Mouse (Mus musculus): ENCODE measurements around the gene Gm3250.
"Not testable (repeated sequence)": the region's sequence is repeated elsewhere in the genome, so short reads cannot be mapped to it uniquely, and the experiment has no call there.

Gene Gm3250

GRCm38 (mm10) chr10:77782442-77782841, at the start of gene Gm3250:
Gene Gm3250 (minus strand): TSS chr10:77782542.
- not testable (repeated sequence) for DNase-seq

DNA sequence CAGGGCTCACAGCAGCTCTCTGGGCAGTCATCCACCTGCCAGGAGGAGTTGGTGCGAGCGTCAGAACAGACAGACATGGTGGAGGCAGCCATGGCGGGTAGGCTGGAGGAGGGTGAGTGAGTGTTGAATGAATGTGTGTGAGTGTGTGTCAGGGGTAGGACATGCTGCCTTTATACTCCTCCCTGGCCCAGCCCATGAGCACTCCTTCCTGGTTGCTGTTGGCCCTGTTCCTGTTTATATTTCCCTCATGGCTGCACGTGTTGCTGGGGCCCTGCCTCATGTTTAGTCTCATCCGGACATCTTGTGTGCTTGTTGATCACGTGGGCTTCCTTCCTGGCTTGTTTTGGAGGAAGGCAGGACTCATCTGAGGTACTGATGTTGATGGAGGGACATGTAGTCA, 44.6 kb upstream of the Gm3250 start, which contains the start of gene Krtap10-4:
TSS of gene Krtap10-4 (minus strand) at position 145 of the 400 bp plus-strand sequence.
- no peak for DNase-seq

- no peak for DNase-seq
Measured at GRCm38 (mm10) chr10:77819203-77819602, 36.9 kb upstream of the Gm3250 start.

DNA sequence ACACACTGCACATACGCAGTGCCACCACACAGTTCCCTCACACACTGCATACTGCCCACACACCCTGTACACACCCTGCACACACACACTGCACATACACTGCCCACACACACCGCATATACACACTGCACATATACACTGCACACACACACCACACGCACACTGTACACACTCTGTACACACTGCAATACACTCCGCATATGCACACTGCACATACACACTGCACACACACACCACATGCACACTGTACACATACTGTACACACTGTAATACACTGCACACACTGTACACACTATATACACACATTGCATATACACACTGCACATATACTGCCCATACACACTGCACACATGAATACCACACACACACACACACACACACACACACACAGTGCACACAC, 36.2 kb upstream of the Gm3250 start:
- DNase-seq: no peak

GRCm38 (mm10) chr10:77815514-77815913, 33.2 kb upstream of the Gm3250 start:
- DNase-seq: peak; percentile 64 to 65

DNA sequence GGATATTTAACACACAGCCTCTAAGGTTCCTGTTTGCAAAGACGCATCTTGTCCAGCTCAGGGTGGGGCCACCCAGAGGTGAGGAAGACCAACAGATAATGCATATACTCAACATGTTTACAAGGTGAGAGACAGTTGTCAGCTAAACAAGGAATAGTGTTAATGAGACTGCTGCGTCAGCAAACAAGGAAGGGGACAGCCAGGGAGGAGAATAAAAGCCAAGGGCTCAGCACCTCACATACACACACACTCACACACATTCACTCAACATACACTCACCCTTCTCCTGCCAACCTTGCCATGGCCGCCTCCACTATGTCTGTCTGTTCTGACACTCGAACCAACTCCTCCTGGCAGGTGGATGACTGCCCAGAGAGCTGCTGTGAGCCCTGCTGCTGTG, 32.0 kb upstream of the Gm3250 start, which contains the start of gene Gm2696:
TSS of gene Gm2696 (plus strand) at position 301 of the 400 bp plus-strand sequence.
- no peak for DNase-seq

DNA sequence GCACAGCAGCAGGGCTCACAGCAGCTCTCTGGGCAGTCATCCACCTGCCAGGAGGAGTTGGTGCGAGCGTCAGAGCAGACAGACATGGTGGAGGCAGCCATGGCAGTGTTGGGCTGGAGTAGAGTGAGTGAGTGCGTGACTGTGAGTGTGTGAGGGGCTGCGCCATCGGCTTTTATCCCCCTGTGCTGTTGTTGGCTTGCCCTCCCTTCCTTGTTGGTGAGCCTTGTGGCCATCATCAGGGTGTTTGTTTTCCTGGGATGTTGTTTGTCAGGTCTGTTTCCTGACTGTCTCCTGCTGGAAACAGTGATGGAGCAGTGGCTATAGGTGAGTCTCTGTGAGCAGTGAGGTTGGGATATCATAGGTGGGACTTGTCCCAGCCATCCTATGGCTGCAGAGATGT, 29.4 kb upstream of the Gm3250 start, which contains the start of gene Gm9507:
TSS of gene Gm9507 (minus strand) at position 101 of the 400 bp plus-strand sequence.
- no peak for DNase-seq

- DNase-seq: no peak
Measured at GRCm38 (mm10) chr10:77804095-77804494, 21.8 kb upstream of the Gm3250 start.

GRCm38 (mm10) chr10:77798921-77799508, 16.7 kb upstream of the Gm3250 start, which contains the start of gene Gm19668:
Gene Gm19668 (minus strand): TSS chr10:77799133.
- no peak for DNase-seq

GRCm38 (mm10) chr10:77798164-77798920, 16.0 kb upstream of the Gm3250 start:
- DNase-seq: not testable (repeated sequence)

DNA sequence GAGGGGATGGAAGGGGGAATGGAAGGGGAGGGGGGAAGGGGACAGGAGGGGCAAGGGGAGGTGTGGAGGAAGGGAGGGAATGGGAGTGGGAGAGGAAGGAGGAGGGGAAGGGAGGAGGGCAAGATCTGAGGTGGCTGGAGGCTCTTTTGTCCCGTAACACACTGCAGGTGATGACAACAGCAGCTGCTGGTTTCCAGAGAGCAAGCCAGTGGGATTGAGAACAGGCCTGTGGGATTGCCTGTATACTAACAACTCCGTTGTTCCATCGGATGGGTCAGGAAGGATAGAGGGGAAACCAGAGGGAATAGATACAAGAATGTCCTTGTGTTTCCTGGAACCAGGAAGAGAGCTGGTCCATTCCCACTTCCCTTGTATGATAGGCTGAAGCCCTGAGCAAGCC, 15.3 kb upstream of the Gm3250 start:
- no peak for DNase-seq

GRCm38 (mm10) chr10:77794976-77795375, 12.6 kb upstream of the Gm3250 start, which contains the start of gene Gm9639:
Gene Gm9639 (minus strand): TSS chr10:77795076.
- DNase-seq: no peak

GRCm38 (mm10) chr10:77788621-77789020, 6.3 kb upstream of the Gm3250 start:
- DNase-seq: no peak

DNA sequence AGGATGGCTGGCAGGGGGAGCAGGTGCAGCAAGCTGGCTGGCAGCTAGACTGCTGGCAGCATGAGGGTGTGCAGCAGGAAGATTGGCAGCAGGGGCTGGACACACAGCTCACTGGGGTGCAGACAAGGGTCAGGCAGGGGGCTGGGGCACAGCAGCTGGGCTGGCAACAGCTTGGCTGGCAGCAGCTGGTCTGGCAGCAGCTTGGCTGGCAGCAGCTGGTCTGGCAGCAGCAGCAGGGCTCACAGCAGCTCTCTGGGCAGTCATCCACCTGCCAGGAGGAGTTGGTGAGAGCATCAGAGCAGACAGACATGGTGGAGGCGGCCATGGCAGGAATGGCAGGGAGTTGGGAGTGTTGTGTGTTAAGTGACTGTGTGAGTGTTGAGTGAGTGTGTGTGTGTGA, 5.5 kb upstream of the Gm3250 start, which contains the start of gene Gm7137:
TSS of gene Gm7137 (minus strand) at position 325 of the 400 bp plus-strand sequence.
- DNase-seq: not testable (repeated sequence)

DNA sequence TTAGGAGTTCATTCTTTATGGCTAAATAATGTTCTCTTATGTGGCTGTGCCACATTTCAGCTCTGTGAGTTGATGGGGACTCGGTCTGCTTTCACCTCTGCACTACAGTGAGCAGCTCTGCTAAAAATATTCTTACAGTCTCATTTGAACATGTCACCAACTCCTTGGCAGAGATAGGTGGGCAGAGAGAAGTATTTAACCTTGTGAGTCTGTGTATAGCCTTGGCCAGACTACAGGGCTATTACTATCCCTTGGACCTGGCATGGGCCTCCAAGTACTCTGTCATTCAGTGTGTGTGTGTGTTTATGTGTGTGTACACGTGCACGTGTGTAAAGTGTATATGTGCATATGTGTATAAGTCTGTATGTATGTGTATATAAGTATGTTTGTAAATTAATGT, 1.1 kb upstream of the Gm3250 start:
- not testable (repeated sequence) for DNase-seq

- DNase-seq: not testable (repeated sequence)
Measured at GRCm38 (mm10) chr10:77776844-77777243, 5.5 kb downstream of the Gm3250 start, which contains the start of gene Gm7138. Gene Gm7138 (minus strand): TSS chr10:77776944.

DNA sequence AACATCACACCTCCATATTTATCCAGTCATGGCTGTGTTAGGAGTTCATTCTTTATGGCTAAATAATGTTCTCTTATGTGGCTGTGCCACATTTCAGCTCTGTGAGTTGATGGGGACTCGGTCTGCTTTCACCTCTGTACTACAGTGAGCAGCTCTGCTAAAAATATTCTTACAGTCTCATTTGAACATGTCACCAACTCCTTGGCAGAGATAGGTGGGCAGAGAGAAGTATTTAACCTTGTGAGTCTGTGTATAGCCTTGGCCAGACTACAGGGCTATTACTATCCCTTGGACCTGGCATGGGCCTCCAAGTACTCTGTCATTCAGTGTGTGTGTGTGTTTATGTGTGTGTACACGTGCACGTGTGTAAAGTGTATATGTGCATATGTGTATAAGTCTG, 10.2 kb downstream of the Gm3250 start:
- not testable (repeated sequence) for DNase-seq

- DNase-seq: not testable (repeated sequence)
Measured at GRCm38 (mm10) chr10:77771225-77771624, 11.1 kb downstream of the Gm3250 start, which contains the start of gene Gm3238. Gene Gm3238 (minus strand): TSS chr10:77771325.

DNA sequence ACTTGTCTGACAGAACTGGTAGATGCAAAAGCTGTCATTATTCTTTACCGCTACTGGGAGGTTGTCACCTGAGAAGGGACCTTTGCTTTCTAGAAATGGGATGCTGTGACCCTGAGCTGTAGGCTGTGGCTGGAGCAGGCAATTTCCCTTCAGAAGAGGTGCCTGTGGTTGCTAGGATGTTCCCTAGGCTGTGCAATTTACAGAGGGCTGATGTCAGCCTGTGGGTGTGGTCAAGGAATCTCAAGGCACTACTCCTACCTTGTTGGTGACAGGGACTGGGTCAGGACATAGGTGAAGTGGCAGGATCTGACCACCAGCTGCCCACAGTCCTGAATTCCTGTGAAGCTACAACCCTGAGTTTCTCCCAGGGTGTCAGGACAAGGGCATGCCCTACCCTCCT, 12.6 kb downstream of the Gm3250 start:
- DNase-seq: no peak

DNA sequence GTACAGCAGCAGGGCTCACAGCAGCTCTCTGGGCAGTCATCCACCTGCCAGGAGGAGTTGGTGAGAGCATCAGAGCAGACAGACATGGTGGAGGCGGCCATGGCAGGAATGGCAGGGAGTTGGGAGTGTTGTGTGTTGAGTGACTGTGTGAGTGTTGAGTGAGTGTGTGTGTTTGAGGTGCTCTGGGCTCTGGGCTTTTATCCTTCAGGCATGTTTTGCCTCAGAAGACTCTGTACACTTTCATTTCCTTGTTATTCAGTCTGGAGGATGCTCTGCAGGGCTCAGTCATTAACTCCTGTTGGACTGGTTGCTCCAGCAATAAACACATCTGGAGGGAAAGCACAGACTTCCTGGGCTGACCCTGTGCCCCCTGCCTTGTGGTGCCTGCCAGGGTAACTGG, 22.8 kb downstream of the Gm3250 start, which contains the start of gene Gm3233:
TSS of gene Gm3233 (minus strand) at position 101 of the 400 bp plus-strand sequence.
- not testable (repeated sequence) for DNase-seq

DNA sequence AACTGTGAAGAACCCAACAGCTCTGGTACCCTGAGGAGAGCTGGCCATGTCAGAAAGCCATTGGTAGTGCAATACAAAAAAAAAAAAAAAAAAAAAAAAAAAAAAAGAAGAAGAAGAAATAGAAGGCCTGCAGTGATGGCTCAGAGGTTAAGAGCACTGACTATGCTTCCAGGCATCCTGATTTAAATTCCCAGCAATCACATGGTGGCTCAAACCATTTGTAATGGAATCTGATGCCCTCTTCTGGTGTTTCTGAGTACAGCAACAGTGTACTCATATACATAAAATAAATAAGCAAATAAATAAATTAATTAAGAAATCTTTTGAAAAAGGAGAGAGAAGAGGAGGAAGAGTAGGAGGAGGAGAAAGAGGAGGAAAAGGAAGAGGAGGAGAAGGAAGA, 28.9 kb downstream of the Gm3250 start:
- no peak for DNase-seq

DNA sequence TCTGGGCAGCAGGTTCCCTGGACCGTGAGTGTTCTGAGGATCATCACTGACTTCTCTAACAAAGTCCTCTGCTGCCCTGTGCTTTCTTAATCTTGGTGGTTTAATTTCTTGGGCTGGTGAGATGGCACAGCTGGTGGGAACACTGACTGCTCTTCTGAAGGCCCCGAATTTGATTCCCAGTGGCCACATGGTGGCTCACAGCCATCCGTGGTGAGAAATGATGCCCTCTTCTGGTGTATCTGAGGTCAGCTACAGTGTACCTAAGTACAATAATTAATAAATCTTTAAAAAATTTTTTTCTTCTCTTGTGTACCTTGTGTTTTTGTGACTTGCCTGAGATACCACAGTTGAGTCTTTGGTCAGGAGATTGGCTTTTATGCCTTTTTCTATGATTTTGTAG, 30.0 kb downstream of the Gm3250 start:
- DNase-seq: not testable (repeated sequence)

- not testable (repeated sequence) for DNase-seq
Measured at GRCm38 (mm10) chr10:77751254-77751653, 31.1 kb downstream of the Gm3250 start, which contains the start of gene Gm9736. Gene Gm9736 (minus strand): TSS chr10:77751354.
